Mouse (Mus musculus) right cerebral cortex, postnatal 36 days (tissue): Measurements from ENCODE around the gene Tnk2.

ENCODE experiments used
- DNase-seq, 2 experiments: peaks; one replicate each; pipeline ENCODE4 v3.0.0; 2022; ENCODE audit warnings: low spot score in 2 of 2, mixed read lengths in 1 of 2

Gene Tnk2

GRCm38 (mm10) chr16:32712202-32712601, 68.5 kb downstream of the Tnk2 start:
- DNase-seq: no peak

- no peak for DNase-seq
Observed at GRCm38 (mm10) chr16:32713556-32713955, 69.9 kb downstream of the Tnk2 start.

GRCm38 (mm10) chr16:32715364-32715763, 71.7 kb downstream of the Tnk2 start:
- DNase-seq: no peak

GRCm38 (mm10) chr16:32723163-32723562, 79.5 kb downstream of the Tnk2 start:
- no peak for DNase-seq

- no peak for DNase-seq
Observed at GRCm38 (mm10) chr16:32723767-32724166, 80.1 kb downstream of the Tnk2 start.

GRCm38 (mm10) chr16:32724259-32724658, 80.6 kb downstream of the Tnk2 start:
- no peak for DNase-seq

GRCm38 (mm10) chr16:32726501-32726900, 82.8 kb downstream of the Tnk2 start:
- no peak for DNase-seq

GRCm38 (mm10) chr16:32728240-32728639, 84.6 kb downstream of the Tnk2 start:
- no peak for DNase-seq

GRCm38 (mm10) chr16:32728730-32729129, 85.1 kb downstream of the Tnk2 start:
- no peak for DNase-seq
